Mouse (Mus musculus) gastrocnemius, adult 2 months (tissue): ENCODE data around the gene Gm10203. TPM values are rescaled to one million over a fixed set of nuclear protein-coding genes. Genes with fewer than 3 reads are reported as not detected.
A peak's percentile ranks its signal among the peaks of the same experiment; 100 is the strongest.
"Not testable (repeated sequence)": the region's sequence is repeated elsewhere in the genome, so short reads cannot be mapped to it uniquely, and the experiment has no call there.

Experiments
- DNase-seq: peaks from one replicate; pipeline ENCODE4 v3.0.0; 2022
- H3K27ac ChIP-seq: fragments of 200-600 bp; 2 replicates; pipeline ENCODE4 v1.8.1; 2022; ENCODE audit warnings: mild to moderate bottlenecking
- H3K4me3 ChIP-seq: fragments of 200-600 bp; 2 replicates; pipeline ENCODE4 v1.8.1; 2022; ENCODE audit warnings: mild to moderate bottlenecking, moderate library complexity
- CTCF ChIP-seq: fragments of 200-600 bp; IDR thresholded peaks from 2 replicates; pipeline ENCODE4 v1.8.1; 2022; ENCODE audit warnings: antibody characterized with exemption, mild to moderate bottlenecking, moderate library complexity
- intact Hi-C: fragments of 180-260 bp; cut with DNase I; formaldehyde crosslinking; loops from one replicate; pipeline ENCODE4 v1.15.1; 2025
- total RNA-seq, 2 experiments: library from RNA; stranded (reverse); gene quantifications; 2 replicates each; pipeline ENCODE4 v1.2.3; 2021

Gm10203 gene
- total RNA-seq, 2 experiments from 2014 or later: not detected

DNA sequence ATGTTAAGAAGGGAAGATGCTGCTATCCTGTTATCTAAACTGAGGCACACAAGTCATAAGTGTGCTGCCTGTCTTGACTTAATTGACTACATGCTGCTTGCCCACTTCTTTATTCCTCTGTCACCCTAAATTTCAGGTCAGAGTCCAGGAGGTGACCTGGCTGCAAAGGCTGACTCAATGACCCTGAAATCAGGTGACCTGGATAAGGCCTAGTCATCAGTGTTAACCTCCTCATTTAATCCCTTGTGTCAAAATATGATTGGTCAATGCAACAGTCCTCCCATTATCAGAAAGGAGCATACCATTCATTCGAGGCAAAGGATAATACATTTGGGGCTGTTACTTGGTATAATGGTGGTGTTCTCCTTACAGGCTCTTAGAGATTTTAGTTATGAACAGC, 9.5 kb downstream of the Gm10203 start, which contains the start of gene Etfbkmt:
TSS of gene Etfbkmt (plus strand) at position 379 of the 400 bp plus-strand sequence.
- Histone ChIP-seq H3K4me3 (no peak within 1 kb of the TSS), H3K27ac (no peak within 1 kb of the TSS)
- DNase-seq: no peak
- intact Hi-C loops: no loop called here
- TF ChIP-seq CTCF: no peak

DNA sequence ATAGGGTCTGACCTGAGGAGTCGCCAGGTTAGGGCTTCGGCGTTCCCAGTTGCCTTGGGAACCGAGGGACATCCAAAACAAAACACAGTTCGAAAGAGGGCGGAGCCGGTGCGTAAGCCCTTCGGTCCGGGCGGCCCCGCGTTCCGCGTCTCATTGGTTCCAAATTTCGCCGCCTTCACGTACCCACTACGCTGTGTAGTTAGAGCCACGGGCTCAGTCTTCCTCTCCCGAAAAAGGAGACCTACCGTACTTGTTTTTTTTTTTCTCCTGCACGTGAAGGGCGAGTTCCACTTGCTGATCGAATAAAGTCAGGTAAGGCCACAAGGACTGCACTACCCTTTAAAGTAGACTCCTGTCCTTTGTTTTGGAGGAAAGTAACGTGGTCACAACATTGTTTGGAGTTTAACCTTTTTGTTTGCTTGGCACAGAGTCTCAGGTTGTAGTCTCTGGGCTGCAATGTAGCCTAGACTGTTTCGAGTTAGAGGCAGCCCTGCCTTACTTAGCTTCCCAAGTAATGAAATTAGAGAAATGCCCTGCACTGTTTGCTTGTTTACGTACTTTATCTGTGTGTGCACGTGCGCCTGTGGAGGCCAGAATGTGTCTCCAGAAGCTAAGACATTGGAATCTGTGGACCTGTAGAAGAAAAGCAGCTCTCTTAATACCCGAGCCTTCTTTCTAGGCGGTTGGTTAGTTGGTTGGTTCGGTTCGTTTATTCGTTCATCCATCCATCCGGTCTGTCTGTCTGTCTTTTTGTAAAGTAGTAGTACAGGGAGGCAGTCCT, 11.6 kb downstream of the Gm10203 start:
- TF ChIP-seq CTCF: no peak
- peak; percentile 89 for DNase-seq
- H3K27ac ChIP-seq: peak overlapping the region; percentile 89
- intact Hi-C loops: loop anchor here (5.0 kb wide), 1 partner anchor 46 kb away; the partner anchor contains the start of gene Amn1
- peak overlapping the region; percentile 81 for H3K4me3 ChIP-seq

DNA sequence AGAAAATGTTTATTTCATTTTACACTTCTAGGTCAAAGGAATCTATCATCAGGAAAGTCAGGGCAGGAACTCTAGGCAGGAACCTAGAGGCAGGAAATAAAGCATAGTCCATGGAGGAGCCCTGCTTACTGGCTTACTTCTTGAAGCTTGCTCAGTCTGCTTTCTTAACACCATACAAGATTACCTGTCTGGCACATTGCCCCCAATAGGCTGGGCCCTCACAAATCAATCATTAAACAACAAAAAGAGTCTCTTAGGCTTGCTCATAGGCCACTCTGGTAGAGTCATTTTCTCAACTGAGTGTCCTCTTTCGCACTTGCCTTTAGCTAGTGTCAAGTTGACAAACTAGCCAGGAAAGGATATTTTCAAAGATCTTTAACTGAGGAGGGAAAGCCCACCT, 15.2 kb downstream of the Gm10203 start:
- Histone ChIP-seq H3K4me3 (no peak overlapping the region), H3K27ac (no peak overlapping the region)
- TF ChIP-seq CTCF: no peak
- intact Hi-C loops: no loop called here
- DNase-seq: no peak

- H3K27ac ChIP-seq: no peak overlapping the region
- intact Hi-C loops: no loop called here
- TF ChIP-seq CTCF: no peak
- DNase-seq: no peak
- H3K4me3 ChIP-seq: no peak overlapping the region
These were observed 18.7 kb downstream of the Gm10203 start for GRCm38 (mm10) chr6:149148436-149149229.

DNA sequence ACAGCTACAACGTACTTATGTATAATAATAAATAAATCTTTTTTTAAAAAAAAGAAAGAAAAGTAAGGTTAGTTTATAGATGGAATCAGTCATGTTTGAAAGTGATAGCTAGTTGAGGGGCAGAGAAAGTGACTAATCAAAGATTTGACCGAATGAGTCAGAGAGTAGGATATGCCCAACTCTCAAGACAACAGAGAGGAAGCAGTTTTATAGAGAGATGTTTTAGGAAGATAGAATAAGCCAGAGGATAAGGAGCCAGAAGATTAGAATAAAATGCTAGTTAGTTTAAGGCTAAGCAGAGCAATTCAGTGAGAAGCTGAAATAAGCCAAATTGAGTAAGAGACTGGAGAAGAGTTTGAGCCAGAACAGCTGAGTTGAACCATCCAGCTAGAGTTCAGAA, 22.1 kb downstream of the Gm10203 start:
- TF ChIP-seq CTCF: no peak
- Histone ChIP-seq H3K27ac (no peak overlapping the region), H3K4me3 (no peak overlapping the region)
- intact Hi-C loops: no loop called here
- no peak for DNase-seq

GRCm38 (mm10) chr6:149153473-149154115, 23.6 kb downstream of the Gm10203 start:
- no peak overlapping the region for H3K4me3 ChIP-seq
- no peak overlapping the region for H3K27ac ChIP-seq
- DNase-seq: no peak
- TF ChIP-seq CTCF: no peak
- intact Hi-C loops: no loop called here

- TF ChIP-seq CTCF: no peak
- Histone ChIP-seq H3K27ac (no peak overlapping the region), H3K4me3 (no peak overlapping the region)
- no peak for DNase-seq
- intact Hi-C loops: no loop called here
These were observed 24.4 kb downstream of the Gm10203 start for GRCm38 (mm10) chr6:149154116-149155030.

DNA sequence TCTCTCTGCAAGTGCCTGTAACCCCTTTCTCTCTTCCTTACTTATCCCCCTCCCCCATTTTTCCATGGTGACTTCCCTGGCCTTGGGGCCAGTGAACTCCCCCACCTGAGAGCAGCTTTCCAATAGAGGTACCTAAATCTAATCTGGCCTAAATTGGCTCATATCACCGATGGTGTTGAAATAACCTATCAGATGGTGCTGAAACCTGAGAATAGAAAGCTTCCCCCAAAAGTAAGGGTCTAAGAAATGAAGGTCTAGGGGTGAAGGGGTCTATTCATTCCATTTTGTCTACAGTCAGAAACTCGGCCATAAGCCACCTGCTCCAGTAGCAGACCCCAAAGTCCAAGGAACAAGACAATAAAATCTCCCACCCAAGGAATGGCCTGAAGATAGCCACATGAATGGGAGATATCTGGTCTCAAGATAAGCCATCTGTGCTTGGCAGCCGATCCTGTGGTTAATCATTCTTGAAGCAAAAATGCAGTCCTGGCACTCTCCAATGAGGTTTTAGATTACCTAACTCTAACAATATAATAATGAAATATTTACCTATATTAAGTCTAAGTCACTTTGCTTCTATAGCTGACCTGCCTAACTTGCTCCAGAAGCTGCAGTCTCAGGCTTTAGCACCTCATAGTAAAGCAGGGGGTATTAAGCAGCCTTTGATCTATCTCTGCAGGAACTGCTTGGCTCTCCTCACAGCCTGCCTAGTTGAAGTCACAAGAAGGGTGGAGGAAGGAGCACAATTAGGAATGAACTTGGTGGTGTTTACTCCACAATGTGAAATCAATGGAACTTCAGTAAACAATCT, 25.3 kb downstream of the Gm10203 start:
- intact Hi-C loops: no loop called here
- TF ChIP-seq CTCF: no peak
- H3K27ac ChIP-seq: no peak overlapping the region

GRCm38 (mm10) chr6:149167038-149167437, 37.1 kb downstream of the Gm10203 start:
- not testable (repeated sequence) for DNase-seq

More for the DNA sequence above, 25.3 kb downstream of the Gm10203 start:
- H3K4me3 ChIP-seq: no peak overlapping the region
- peak; percentile 25 for DNase-seq

DNA sequence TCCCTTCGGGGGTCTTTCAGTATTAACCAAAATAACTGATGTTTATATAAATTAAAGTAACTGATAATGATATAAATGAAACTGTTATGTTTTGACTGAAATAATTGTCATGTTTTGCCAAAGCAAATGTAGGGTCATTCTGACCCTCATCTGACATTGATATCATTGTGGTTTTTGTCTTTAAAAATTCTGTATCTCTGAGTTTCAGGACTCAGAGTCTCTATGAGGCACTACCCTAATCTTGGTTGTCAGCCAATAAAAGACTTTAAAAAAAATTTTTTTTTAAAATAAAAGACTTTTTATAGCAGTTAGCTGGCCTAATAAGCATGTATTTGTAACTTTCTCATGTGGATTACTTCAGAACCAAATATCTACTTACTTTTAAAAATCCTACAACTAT, 37.7 kb downstream of the Gm10203 start:
- no peak overlapping the region; the same call in 1 of the 2 replicates for H3K27ac ChIP-seq
- no peak for DNase-seq
- H3K4me3 ChIP-seq: no peak overlapping the region
- no peak for TF ChIP-seq CTCF
- intact Hi-C loops: no loop called here

More at GRCm38 (mm10) chr6:149167038-149167437, 37.1 kb downstream of the Gm10203 start:
- H3K4me3 ChIP-seq, intact Hi-C loops: not testable (repeated sequence)
- H3K27ac ChIP-seq: peak overlapping the region; percentile 58

DNA sequence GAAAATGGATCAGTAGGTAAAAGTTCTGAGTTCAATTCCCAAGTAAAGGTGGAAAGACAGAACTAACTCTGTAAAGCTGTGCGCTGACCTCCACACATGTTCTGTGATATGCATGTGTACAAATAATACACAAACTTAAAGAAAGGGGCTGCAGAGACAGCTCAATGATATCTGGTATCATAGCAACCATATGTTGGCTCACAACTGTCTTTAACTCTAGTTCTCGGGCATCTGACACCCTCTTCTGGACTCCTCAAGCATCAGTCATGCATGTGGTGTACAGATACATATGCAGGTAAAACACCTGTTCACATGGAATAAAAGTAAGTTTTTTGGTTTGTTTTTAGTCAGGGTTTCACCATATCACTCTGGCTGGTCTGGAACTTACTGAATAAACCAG, 38.5 kb downstream of the Gm10203 start:
- TF ChIP-seq CTCF: no peak
- no peak overlapping the region for H3K27ac ChIP-seq
- DNase-seq: no peak
- intact Hi-C loops: no loop called here
- no peak overlapping the region for H3K4me3 ChIP-seq

DNA sequence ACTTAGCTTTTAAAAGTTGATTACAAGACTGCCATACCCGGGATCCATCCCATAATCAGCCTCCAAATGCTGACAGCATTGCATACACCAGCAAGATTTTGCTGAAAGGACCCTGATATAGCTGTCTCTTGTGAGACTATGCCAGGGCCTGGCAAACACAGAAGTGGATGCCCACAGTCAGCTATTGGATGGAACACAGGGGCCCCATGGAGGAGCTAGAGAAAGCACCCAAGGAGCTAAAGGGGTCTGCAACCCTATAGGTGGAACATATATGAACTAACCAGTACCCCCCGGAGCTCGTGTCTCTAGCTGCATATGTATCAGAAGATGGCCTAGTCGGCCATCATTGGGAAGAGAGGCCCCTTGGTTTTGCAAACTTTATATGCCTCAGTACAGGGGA, 40.0 kb downstream of the Gm10203 start:
- DNase-seq, H3K27ac ChIP-seq, intact Hi-C loops, H3K4me3 ChIP-seq: not testable (repeated sequence)
